Mouse (Mus musculus) MEL (cell line): Measurements from ENCODE around the gene Myl6. TPM values are rescaled to one million over a fixed set of nuclear protein-coding genes. Genes with fewer than 3 reads are reported as not detected.

Experiments
- DNase-seq: peaks from one replicate; pipeline ENCODE4 v3.0.0; 2011; ENCODE audit warnings: low read depth, low spot score
- H3K27ac ChIP-seq: 2 replicates; pipeline ENCODE4 v1.5.1; 2012; ENCODE audit warnings: low read depth, mild to moderate bottlenecking, control low read depth, low read length, moderate library complexity; ENCODE audit not compliant: control insufficient read depth
- H3K27me3 ChIP-seq, 2 experiments: fragments of 150-350 bp in 1 of 2; sonication (generic) in 1 of 2; 2 replicates each; pipeline ENCODE4 v1.6.1; 2012; ENCODE audit warnings: low read length in 2 of 2, mild to moderate bottlenecking in 2 of 2, improper control_type of control experiment in 1 of 2, moderate library complexity in 1 of 2; ENCODE audit not compliant: insufficient read depth in 2 of 2, control insufficient read depth in 1 of 2
- H3K36me3 ChIP-seq, 2 experiments: 2 replicates each; pipeline ENCODE4 v1.6.1; 2012 to 2014; ENCODE audit warnings: low read length in 2 of 2, improper control_type of control experiment in 1 of 2, inconsistent platforms in 1 of 2, mild to moderate bottlenecking in 1 of 2; ENCODE audit not compliant: insufficient read depth in 2 of 2, control insufficient read depth in 1 of 2
- H3K4me1 ChIP-seq, 2 experiments: fragments of 150-350 bp in 1 of 2; sonication (generic) in 1 of 2; 2 replicates each; pipeline ENCODE4 v1.6.1; 2012; ENCODE audit warnings: low read length in 2 of 2, improper control_type of control experiment in 1 of 2, mild to moderate bottlenecking in 1 of 2; ENCODE audit not compliant: insufficient read depth in 2 of 2, control insufficient read depth in 1 of 2
- H3K4me3 ChIP-seq, 2 experiments: fragments of 150-350 bp in 1 of 2; sonication (generic) in 1 of 2; 2 replicates each; pipeline ENCODE4 v1.5.1; 2012; ENCODE audit warnings: low read depth in 2 of 2, low read length in 2 of 2, mild to moderate bottlenecking in 2 of 2, moderate library complexity in 2 of 2, control low read depth in 1 of 2, improper control_type of control experiment in 1 of 2; ENCODE audit not compliant: control insufficient read depth in 1 of 2, insufficient read depth in 1 of 2
- H3K79me2 ChIP-seq: 2 replicates; pipeline ENCODE4 v1.6.1; 2012; ENCODE audit warnings: mild to moderate bottlenecking, low read length, moderate library complexity; ENCODE audit not compliant: control insufficient read depth, poor library complexity, insufficient read depth
- H3K9ac ChIP-seq: 2 replicates; pipeline ENCODE4 v1.6.1; 2012; ENCODE audit warnings: low read depth, mild to moderate bottlenecking, control low read depth, low read length, moderate library complexity; ENCODE audit not compliant: control insufficient read depth, poor library complexity, severe bottlenecking
- H3K9me3 ChIP-seq: fragments of 150-350 bp; sonication (generic); replicated peaks from 2 replicates; pipeline ENCODE4 v1.6.1; 2012; ENCODE audit warnings: mild to moderate bottlenecking, low read length, improper control_type of control experiment, moderate library complexity; ENCODE audit not compliant: insufficient read depth
- BHLHE40 ChIP-seq: IDR thresholded peaks from 2 replicates; pipeline ENCODE4 v1.6.1; 2012; ENCODE audit warnings: low read depth, mild to moderate bottlenecking, inconsistent platforms, low read length, improper control_type of control experiment, borderline replicate concordance
- CHD1 ChIP-seq: IDR thresholded peaks from 2 replicates; pipeline ENCODE4 v1.6.1; 2012; ENCODE audit warnings: low read depth, mild to moderate bottlenecking, inconsistent platforms, low read length, improper control_type of control experiment
- CTCF ChIP-seq, 3 experiments: IDR thresholded peaks in 2 of 3; conservative IDR thresholded peaks in 1 of 3; 2 replicates each; pipeline ENCODE4 v1.5.1; 2011 to 2012; ENCODE audit warnings: low read length in 3 of 3, low read depth in 2 of 3, mild to moderate bottlenecking in 2 of 3, improper control_type of control experiment in 1 of 3, inconsistent platforms in 1 of 3, mixed read lengths in 1 of 3, moderate library complexity in 1 of 3; ENCODE audit not compliant: control insufficient read depth in 1 of 3, insufficient read depth in 1 of 3, poor library complexity in 1 of 3, severe bottlenecking in 1 of 3
- E2F4 ChIP-seq: IDR thresholded peaks from 2 replicates; pipeline ENCODE4 v1.6.1; 2011; ENCODE audit warnings: low read depth, low read length, improper control_type of control experiment, borderline replicate concordance
- GABPA ChIP-seq: IDR thresholded peaks from 2 replicates; pipeline ENCODE4 v1.6.1; 2012; ENCODE audit warnings: low read depth, mild to moderate bottlenecking, inconsistent platforms, low read length, improper control_type of control experiment, moderate library complexity
- GATA1 ChIP-seq: IDR thresholded peaks from 2 replicates; pipeline ENCODE4 v1.6.1; 2011; ENCODE audit warnings: low read depth, low read length, improper control_type of control experiment
- JUND ChIP-seq: IDR thresholded peaks from 2 replicates; pipeline ENCODE4 v1.6.1; 2011; ENCODE audit warnings: low read depth, mild to moderate bottlenecking, improper control_type of control experiment, low read length
- MAX ChIP-seq: IDR thresholded peaks from 2 replicates; pipeline ENCODE4 v1.6.1; 2011; ENCODE audit warnings: low read length, improper control_type of control experiment
- MXI1 ChIP-seq: IDR thresholded peaks from 2 replicates; pipeline ENCODE4 v1.6.1; 2011; ENCODE audit warnings: mild to moderate bottlenecking, low read depth, low read length, improper control_type of control experiment
- MYC ChIP-seq: IDR thresholded peaks from 2 replicates; pipeline ENCODE4 v1.6.1; 2011; ENCODE audit warnings: low read depth, mild to moderate bottlenecking, low read length, improper control_type of control experiment, moderate library complexity
- NRF1 ChIP-seq: IDR thresholded peaks from 2 replicates; pipeline ENCODE4 v1.6.1; 2014; ENCODE audit warnings: low read depth, mild to moderate bottlenecking, inconsistent platforms, low read length, improper control_type of control experiment, moderate library complexity; ENCODE audit not compliant: poor library complexity, insufficient read depth, severe bottlenecking
- POLR2AphosphoS2 ChIP-seq: IDR thresholded peaks from 2 replicates; pipeline ENCODE4 v1.6.1; 2011; ENCODE audit warnings: low read length, improper control_type of control experiment
- RAD21 ChIP-seq: IDR thresholded peaks from 2 replicates; pipeline ENCODE4 v1.6.1; 2011; ENCODE audit warnings: mild to moderate bottlenecking, low read depth, low read length, improper control_type of control experiment
- RCOR1 ChIP-seq: IDR thresholded peaks from 2 replicates; pipeline ENCODE4 v1.6.1; 2012; ENCODE audit warnings: low read depth, mild to moderate bottlenecking, inconsistent platforms, low read length, improper control_type of control experiment
- SIN3A ChIP-seq: IDR thresholded peaks from 2 replicates; pipeline ENCODE4 v1.6.1; 2012; ENCODE audit warnings: low read length, improper control_type of control experiment, inconsistent platforms
- TBP ChIP-seq: IDR thresholded peaks from 2 replicates; pipeline ENCODE4 v1.8.0; 2011; ENCODE audit warnings: low read depth, low read length, improper control_type of control experiment
- ZKSCAN1 ChIP-seq: IDR thresholded peaks from 2 replicates; pipeline ENCODE4 v1.6.1; 2012; ENCODE audit warnings: low read depth, mild to moderate bottlenecking, inconsistent platforms, low read length, improper control_type of control experiment, moderate library complexity
- polyA plus RNA-seq, 2 experiments: library from polyadenylated mRNA; stranded (reverse) in 1 of 2; unstranded in 1 of 2; fragments of >175 nt in 1 of 2; fragments of >200 nt in 1 of 2; gene quantifications; 2 replicates each; pipeline versions ENCODE4 v1.2.1 to v1.2.4; 2012; ENCODE audit warnings: low replicate concordance in 2 of 2, low read depth in 1 of 2; ENCODE audit not compliant: insufficient read length in 2 of 2, insufficient read depth in 1 of 2, missing spikeins in 1 of 2
- total RNA-seq: library from RNA; depleted of rRNA; stranded (reverse); fragments of 300-350 nt; gene quantifications from 2 replicates; pipeline ENCODE4 v1.2.3, GENCODE M21; 2012

Gene Myl6
- total and polyA plus RNA-seq, 3 experiments: 399 to 589 TPM; not detected in 1

DNA sequence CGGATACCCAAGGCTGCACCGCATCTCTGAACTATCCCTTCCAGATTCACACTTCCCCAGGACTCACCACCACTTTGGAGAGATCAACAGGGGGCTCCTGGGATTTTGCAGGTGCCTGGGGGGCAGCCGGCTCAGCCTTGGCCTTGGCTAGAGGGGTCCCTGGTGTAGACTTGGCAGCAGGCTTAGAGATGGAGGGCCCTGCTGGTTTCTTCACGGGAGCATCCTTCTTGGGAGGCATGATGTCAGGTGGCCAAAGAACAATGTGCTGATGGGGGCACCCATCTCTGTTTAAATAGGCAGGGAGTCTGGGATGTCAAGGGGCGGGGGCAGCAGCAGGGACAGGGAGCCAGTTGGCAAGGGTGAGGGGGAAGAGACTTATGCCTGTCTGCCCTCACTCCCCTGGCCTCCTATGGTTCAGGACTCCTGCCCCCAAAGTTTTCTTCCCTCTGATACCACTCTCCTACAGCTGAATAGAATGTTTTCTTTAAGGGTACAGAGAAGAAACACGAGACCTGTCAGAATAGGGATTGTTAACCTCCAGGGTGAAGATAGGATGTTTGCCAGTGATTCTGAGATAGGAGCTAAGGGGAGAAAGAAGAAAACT, 3.3 kb upstream of the Myl6 start:
- no peak for DNase-seq
- no peak overlapping the region for H3K4me3 ChIP-seq
- no peaks in the 10 kb centered on the region for H3K27me3 ChIP-seq
- peaks cover 17 to 30% of the 10 kb centered on the region in 2 experiments for H3K4me1 ChIP-seq
- no peak overlapping the region for H3K9ac ChIP-seq
- peaks cover 0 to 18% of the 10 kb centered on the region in 2 experiments; a peak in 2 of 4 replicates for H3K36me3 ChIP-seq
- H3K27ac ChIP-seq: no peak overlapping the region
- TF ChIP-seq RAD21: no peak
- peak; percentile 22; the same call in 1 of the 2 replicates for TF ChIP-seq MXI1
- 0 out of 2 replicates have a peak, but pooled peaks have one; percentile 24 for TF ChIP-seq GATA1
- TF ChIP-seq ZKSCAN1: no peak
- 0 out of 2 replicates have a peak, but pooled peaks have one; percentile 13 for TF ChIP-seq SIN3A
- no peaks in the 10 kb centered on the region for H3K9me3 ChIP-seq
- H3K79me2 ChIP-seq: peaks cover 27% of the 10 kb centered on the region

DNA sequence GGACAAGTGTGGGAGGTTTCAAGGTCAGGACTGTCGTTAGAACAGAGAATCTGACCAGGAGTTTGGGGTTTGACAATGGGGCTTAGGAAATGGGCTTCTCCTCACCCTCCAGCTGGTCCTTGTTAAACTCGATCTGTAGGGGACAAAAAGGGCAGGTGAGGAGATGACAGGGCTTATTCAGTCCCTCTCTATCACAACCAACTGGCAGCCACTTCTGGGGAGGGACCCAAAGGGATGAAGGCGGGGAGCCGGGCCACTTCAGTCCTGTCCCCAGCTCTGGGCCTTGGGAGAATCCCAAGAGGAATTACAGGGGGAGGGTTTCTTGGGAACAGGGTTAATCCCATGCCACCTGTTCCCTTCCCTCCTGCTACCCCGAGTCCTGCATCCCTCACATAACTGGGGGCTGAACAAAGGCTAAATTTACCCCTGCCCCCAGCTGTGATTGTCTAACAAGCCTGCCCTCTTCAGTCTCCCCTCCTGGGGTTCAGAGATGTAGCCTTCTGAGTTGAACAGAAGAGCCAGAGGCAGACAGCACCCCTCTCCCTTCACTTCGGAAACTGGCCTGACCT, 2.6 kb upstream of the Myl6 start:
- Histone ChIP-seq H3K36me3 (peaks cover 0 to 21% of the 10 kb centered on the region in 2 experiments; a peak in 2 of 4 replicates), H3K27me3 (no peaks in the 10 kb centered on the region), H3K4me1 (peaks cover 17 to 34% of the 10 kb centered on the region in 2 experiments), H3K79me2 (peaks cover 32% of the 10 kb centered on the region), H3K27ac (peak overlapping the region; percentile 73), H3K4me3 (no peak overlapping the region; a peak in 1 of 4 replicates), H3K9me3 (no peaks in the 10 kb centered on the region), H3K9ac (peak overlapping the region; percentile 59)
- no peak for TF ChIP-seq CHD1
- TF ChIP-seq POLR2AphosphoS2: no peak
- TF ChIP-seq JUND: no peak
- TF ChIP-seq MAX: no peak
- no peak for TF ChIP-seq TBP
- no peak for TF ChIP-seq GABPA
- TF ChIP-seq BHLHE40: no peak
- no peak for TF ChIP-seq CTCF (IDR thresholded peaks at IDR 0.05 in 2 of 3, conservative IDR thresholded peaks at IDR 0.05 in 1 of 3; ENCODE audit: control insufficient read depth in 1 of 3, insufficient read depth in 1 of 3, low read depth in 2 of 3, low read length in 3 of 3, poor library complexity in 1 of 3, severe bottlenecking in 1 of 3)
- no peak for TF ChIP-seq E2F4
- TF ChIP-seq MYC: no peak
- TF ChIP-seq GATA1: no peak
- TF ChIP-seq RAD21: no peak
- no peak for TF ChIP-seq NRF1
- TF ChIP-seq RCOR1: no peak
- DNase-seq: no peak
